Mouse (Mus musculus): ENCODE measurements around the gene Ssbp4.

DNA sequence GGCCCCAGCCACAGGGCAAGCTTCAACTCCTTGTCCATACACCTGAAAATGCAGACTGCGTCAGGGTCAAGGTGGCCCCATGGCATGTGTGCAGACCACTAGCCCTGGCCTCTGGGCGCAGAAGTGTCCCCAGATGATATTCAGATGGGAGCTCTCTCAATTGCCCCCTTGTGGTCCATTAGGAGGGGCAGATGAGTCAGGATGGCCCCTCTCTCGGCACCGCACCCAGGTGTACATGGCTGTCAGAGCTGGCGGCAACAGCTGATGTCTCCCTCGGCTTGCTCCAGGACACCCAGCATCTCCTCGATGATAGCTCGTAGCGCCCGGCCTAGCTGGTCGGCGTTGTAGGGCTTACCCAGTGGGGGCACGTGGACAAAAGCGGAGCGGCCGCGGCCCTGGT lies 41.7 kb upstream of the Ssbp4 start:
- TF ChIP-seq POLR2A (IDR thresholded peaks at IDR 0.05; ENCODE audit: control insufficient read depth, extremely low read depth, insufficient read depth, low read length, poor library complexity) = no peak
- no peak for TF ChIP-seq CTCF (IDR thresholded peaks at IDR 0.05; ENCODE audit: borderline replicate concordance, control insufficient read depth, extremely low read depth, insufficient read depth, low read length, poor library complexity)
